Mouse (Mus musculus): ENCODE measurements around the gene Prkg1.

Prkg1 gene

DNA sequence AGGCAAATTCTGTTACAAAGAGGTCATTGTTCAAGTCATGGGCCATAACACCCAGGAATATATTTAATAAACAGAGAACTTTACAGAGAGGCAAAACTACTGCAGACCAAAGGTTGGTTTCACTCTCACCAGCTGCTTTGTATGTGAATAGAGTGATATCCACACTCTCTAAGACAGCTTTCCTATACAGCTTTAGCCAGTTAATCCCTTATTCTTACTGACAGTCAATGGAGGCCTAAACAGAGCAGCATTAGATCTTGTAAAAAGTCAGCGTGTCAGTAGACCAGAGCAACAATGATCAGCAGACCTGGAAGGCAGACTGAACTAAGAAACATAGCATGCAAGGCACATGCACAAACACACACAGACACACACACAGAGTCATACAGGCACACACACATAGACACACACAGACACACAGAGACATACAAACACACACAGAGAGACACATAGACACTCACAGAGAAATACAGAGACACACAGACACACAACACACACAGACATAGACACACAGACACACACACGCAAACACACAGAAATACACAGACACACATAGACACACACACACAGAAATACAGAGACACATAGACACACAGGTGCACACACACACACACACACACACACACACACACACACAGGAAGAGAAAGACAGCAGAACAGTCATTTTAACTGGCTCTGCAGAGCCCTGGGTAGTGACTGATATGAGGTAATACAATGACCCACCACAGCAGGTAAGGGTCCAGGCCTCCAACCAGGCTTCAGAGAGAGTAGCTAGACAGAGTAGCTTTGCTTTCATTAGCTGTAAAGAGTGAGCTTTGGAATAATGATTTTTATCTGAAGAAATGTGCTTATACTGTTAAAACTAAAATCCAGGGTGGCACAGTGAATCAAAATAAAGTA is 723.6 kb downstream of the Prkg1 start:
- DNase-seq (ENCODE audit: low read depth, low spot score) = no peak

DNA sequence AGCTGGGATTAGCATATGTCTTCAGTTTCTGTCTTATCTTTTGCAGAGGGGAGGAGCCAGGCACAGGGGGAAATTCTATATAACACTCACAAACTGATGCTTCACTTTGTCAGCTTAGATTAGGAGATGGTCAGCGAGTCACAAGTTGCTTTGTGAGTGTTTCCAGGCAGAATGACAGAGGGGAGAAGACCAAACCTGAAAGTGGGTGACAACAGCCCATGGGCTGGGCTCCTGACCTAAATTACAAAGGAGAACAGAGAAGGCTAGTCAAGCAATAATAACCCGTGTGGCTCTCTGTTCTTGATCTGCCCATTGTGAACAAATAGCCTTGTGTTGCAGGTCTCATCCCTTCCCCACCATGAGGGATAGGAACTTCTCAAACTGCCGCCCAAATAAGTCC is 725.9 kb downstream of the Prkg1 start:
- no peak for DNase-seq (ENCODE audit: low read depth, low spot score)

DNA sequence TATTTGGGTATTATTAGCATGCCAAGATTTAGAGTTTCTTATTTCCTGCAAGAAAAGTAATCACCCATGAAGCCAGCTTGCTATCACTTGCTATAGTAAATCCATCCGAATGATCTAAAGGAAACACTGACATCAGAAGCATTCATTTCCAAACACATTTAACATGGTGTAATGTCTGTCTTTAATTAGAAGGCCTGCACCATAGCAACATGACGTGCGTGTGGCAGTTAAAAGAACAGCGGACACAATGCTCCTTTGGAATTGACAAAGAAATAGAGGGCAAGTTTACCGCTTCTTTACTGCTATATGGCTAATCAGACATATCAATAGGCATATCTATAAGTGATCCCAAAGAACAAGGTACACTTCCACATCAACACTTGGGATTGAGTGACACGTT is 733.2 kb downstream of the Prkg1 start:
- DNase-seq (ENCODE audit: low read depth, low spot score) = no peak

DNA sequence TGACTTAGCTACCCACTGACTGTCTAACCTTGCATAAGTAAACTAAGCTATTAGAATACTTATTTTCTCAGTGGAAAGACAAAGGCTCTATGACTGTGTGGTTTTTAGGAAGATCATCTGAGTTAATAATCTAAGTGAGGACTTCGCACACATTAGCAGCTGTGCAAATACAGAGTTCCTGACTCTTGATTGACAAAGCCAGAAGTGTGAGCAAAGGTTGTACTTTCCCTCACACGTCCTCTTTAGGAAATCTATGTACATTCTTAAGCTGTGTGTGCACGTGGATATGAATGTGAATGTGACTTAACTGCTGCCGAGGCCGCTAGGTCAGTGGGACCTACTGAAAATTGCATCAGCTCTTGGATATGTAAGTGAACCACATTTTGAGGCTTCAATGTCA is 738.0 kb downstream of the Prkg1 start:
- DNase-seq (ENCODE audit: low read depth, low spot score) = no peak

DNA sequence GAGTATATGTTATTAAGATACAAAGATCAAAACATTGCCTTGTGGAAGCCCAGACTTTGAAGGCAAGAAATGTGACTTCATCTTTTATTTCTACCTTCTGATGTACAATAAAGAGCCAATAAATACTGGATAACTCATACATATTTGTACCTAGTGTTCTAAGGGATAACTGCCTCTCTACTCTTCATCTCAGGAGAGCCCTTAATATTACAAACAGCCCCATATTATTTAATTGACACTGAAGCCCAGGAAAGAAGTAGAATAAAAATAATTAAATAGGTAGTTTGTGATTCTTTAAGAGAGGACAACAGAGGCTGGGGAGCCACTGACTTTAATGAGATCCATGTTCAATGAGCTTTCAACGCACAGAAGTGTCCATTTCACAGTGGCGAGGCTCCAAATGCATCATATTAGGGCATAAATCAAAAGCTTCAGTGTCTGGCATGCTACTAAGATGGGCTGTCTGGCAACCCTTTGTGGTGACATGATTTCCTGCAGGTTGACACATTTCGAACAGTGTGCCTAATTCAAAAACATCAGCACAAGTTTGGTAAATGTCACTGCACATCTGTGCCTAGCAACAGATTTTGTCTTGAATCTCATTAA is 753.2 kb downstream of the Prkg1 start:
- DNase-seq (ENCODE audit: low read depth, low spot score) = no peak

DNA sequence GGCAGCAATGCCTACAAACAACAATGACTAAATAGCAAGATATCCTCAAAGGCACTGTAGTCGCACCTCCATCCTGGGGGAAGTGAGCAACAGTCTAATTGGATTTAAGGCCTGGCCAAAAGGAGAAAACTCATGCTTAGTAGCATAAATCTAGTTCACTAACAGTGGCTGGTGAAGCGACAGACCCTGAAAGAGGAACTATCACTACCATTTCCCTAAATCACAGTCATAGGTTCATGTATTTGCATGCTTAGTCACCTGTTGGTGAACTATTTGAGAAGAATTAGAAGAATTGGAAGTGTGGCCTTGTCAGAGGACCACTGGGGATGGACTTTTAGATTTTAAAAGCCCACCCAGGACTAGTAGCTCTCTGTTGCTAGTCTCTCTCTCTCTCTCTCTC is 766.3 kb downstream of the Prkg1 start:
- DNase-seq (ENCODE audit: low read depth, low spot score) = no peak

DNA sequence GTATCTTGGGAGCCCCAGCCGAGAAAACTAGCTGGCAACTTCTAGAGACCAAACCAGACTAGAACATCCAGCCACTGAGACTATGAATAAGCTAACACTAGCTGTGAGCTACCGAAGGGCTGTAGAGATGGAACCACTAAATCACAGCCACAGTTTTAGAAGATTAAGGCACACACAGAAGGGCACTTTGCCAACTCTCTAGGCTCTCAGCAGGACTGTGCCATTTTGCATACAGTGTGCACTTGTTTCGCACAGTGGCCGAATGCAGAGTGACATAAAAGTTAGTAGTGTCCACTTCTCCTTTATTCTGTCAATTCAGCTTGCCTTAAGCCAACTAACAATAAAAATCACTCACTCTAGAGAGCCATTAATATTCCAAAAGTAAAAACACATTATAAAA is 774.4 kb downstream of the Prkg1 start:
- DNase-seq (ENCODE audit: low read depth, low spot score) = no peak

DNA sequence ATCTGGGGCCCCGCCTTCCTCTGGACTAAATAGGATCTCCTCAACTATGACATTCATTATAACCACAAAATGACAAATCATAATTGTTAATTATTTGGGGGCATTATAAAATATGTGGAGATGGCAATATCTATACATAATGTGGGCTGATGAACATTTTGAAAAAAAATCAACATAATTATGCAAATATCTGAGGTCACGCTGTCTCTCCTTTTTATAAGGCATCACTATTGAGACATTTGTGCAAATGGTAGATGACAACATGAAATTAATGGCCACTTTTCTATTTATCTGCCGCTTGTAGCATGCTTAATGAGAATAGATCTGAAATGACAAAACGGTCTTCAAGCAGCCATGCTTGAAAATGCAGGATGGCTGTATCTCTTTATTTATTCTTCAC is 782.4 kb downstream of the Prkg1 start:
- no peak for DNase-seq (ENCODE audit: low read depth, low spot score)

DNA sequence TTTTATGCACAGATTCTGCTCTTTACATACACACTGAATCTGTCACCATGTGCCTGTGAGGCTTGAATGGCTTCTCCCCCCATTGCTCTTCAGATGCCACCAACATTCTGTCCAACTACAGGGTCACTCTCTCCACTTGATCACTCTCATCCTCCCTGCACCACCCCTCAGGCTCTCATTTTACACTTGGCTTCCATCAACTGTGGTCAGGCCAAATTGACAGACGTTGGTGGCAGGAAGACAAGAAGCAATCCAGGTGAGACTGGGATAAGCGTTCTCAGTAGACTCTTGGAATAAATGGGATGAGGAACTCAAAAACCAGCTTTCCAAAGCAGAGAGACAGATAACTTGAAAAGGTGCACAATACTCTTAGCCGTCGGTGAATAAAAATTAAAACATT is 786.7 kb downstream of the Prkg1 start:
- no peak for DNase-seq (ENCODE audit: low read depth, low spot score)

DNA sequence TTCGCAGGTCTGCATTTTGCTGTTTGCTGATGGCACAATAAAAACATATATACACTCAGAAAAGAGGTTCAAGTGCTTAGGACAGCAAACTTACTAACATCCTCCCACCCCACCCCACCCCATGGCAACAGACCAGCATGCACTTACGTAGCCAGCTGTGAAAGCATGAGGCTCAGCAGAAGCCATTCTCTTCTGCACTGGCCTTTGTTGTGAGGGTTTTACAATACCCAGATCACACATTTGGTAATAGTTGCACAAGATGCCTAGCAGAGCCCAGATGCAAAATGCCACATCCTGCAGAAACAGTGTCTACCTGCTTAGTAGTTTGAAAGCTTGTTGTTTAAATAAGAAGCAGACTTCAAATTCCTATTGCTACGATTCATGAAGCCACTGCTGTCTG is 814.2 kb downstream of the Prkg1 start:
- no peak for DNase-seq (ENCODE audit: low read depth, low spot score)

DNA sequence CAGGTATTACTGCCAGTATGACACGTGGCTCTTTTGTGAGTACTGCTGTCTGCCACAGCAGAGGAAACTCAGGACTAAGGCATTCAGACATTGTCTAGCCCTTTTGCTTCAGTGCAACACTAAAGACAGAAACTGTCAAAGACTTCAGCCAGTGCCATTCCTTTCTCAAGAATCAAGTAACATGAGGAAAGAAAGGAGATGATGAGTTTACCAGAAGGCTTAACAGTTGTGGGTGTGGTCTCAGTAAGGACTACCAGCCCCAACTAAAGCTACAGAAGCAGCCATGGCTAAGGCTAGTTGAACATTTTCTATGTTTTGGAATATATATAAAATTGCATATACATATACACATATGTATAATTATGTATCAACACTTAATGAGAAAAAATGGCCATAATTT is 816.6 kb downstream of the Prkg1 start:
- no peak for DNase-seq (ENCODE audit: low read depth, low spot score)

DNA sequence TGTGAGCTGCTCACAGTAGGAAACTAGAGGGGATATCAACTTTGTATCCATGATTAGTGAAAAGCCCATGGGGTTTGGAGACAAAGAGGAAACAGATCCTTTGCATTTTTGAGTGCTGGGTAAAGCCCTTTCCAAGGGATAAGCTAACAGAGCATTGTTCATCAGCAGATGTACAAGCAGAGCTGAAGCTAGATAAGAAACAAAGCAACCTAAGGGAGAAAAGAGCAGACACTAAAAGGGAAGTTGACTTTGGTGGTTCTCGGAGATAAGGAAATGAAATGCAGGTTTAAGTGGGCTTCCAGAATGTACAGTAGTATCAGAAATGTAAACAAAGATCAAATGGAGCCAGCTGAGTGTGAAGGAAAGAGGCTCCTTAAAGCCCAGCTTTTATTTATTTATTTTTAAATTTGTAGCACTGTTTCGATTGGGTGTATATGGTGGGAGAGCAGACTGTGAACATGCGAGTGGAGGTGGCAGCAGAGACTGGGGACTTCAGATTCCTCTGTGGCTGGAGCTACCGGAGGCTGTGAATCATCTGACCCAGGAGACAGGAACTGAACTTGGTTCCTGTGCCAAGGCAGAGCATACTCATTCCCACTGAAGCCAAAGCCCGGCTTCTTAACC is 822.4 kb downstream of the Prkg1 start:
- no peak for DNase-seq (ENCODE audit: low read depth, low spot score)

DNA sequence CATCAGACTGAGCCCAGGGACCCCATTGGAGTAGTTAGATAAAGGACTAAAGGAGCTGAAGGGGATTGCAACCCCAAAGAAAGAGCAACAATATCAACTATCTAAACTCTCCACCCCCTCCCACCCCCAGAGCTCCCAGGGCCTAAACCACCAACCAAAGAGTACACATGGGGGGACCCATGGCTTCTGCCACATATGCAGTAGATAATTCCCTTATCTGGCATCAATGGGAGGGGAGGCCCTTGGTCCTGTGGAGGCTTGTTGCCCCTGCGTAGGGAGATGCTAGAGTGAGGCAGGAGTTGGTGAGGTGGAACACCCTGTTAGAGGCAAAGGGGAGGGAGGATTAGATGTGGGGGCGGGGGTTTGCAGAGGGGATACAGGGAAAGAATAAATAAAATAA is 826.8 kb downstream of the Prkg1 start:
- no peak for DNase-seq (ENCODE audit: low read depth, low spot score)

DNA sequence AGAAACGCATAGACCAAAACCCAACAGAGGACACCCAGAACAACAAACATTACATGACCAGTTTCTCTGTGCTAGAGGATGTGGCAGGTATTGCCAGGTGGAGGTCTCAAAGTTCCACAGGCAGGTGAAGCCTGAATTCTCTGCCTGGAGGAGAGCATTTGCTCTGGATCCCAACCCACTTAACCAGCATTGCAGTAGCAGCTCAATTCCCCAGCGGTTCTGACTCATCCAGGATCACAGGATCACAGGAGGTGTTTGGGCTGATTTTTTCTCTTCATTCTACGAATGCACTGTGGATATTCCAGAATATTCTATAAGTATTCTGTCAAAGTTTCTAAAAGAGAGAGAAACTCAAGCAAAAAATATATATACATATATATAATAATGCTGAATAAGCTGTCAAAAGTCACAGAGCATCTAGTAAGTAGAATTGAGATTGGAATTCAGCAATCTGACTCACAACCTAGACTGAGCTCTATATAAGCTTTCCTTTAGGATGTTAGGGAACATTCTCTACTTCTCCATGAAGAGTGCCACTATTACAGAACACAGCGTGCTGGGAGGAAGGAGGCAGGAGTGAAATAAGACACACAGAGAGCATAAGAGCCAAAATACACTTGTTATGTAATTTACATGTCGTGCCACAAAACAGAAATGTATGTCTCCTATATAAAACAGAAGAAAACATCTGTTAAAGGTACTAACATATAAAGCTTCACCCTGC is 833.2 kb downstream of the Prkg1 start:
- no peak for DNase-seq (ENCODE audit: low read depth, low spot score)

DNA sequence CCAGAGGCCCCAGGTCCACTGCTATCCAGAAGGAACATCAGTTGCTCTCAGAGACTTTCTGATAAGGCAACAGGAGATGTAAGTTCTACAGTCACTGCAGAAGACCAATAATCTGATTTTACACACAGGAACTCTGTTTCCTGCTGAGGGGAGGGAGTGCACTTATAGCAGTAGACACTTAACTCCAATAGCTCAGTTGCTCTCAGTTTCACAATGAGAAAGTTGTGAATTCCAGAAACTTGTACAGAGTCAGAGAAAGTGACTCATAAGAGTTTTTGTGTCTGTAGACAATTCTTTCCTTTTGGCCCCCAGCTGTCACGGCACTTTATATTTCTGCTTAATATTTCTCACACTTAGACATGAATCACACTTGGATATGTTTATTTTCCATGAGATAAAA is 840.8 kb downstream of the Prkg1 start:
- no peak for DNase-seq (ENCODE audit: low read depth, low spot score)

DNA sequence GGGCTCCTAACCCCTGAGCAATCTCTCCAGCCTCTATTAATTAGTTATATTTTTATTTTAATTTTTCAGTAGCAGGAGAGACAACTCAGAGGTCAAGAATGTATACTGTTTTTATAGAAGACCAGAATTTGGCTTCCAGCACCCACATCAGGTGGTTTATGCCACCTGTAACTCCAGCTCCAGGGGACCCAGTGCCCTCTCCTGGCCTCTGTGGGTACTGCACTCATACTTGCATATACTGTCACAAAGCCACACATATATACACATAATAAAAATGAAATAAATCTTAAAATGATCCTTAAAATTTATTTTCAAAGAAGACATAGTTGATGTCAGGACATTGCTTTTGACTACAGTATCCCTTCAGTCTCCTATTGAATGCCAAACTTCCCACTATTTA is 862.5 kb downstream of the Prkg1 start:
- peak; percentile 49 for DNase-seq (ENCODE audit: low read depth, low spot score)

DNA sequence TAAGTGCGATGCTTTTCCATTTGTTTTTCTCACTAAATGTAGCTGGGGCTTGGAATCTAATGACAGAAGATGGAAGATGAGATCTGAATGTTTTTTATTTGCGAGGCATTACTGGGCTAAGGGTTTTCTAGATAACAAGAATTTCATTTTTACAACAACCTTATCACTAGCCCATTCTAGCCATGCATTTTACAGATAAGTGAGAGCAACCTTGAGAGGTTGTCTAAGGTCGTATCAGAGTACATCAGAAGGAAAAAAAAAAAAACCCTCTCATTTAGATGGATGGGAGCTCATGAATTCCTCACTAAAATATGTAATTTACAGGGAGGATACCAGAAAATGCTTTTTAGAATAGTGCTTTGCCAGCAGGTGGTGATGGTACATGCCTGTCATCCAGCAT is 863.8 kb downstream of the Prkg1 start:
- no peak for DNase-seq (ENCODE audit: low read depth, low spot score)

DNA sequence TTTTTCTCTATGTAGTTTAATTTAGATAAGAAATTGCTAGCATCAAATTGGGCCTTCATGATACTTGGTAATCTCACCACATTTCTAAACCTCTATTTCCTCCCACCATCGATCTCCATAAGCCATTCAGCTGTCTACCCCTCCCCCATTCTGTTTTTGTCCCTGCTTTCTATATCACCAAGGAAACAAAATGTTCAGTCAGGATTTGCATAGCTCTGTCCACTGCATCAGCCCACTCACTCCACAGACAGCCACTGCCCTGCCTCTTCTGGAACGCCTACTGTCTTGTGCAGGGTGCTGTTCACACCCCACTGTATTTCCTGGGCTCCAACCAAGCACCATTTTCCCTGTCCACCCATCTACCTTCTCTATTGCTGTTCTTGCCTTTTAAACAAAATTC is 874.5 kb downstream of the Prkg1 start:
- no peak for DNase-seq (ENCODE audit: low read depth, low spot score)

DNA sequence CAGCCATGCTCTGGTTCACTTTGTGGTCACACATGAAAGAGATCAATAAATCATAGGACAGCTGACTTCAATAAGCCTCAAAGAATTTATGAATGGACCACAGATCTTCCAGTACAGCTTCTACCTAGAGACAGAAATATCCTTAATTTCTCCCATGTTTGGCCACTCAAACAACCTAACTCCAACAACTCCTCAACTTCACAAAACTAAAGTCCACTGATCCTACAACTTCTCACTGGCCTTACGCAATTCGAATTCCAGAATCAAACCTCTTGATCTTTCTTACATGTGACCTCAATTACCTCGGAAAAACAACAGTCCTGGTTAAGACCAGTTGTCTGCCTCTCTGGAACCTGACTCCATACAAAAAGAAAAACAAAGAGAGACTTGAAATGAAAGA is 875.0 kb downstream of the Prkg1 start:
- DNase-seq (ENCODE audit: low read depth, low spot score) = no peak

DNA sequence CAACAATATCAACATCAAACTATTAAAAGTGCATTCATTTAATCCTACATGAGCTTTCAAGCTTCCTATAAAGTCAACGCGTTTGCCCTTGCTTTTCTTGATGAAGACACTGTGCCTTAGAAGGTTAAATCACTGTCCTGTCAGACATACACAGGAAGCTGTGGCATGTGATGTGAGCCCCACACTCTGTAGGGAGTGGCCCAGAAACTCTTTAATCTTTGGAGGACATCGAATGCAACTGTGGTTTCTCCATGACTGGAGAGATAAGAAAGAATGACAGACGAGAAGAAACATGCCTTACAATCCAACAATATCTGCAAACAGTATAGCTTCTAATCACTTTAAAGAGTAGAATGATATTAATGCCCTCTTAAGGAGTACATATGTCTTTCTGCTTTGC is 903.4 kb downstream of the Prkg1 start:
- DNase-seq (ENCODE audit: low read depth, low spot score) = no peak

DNA sequence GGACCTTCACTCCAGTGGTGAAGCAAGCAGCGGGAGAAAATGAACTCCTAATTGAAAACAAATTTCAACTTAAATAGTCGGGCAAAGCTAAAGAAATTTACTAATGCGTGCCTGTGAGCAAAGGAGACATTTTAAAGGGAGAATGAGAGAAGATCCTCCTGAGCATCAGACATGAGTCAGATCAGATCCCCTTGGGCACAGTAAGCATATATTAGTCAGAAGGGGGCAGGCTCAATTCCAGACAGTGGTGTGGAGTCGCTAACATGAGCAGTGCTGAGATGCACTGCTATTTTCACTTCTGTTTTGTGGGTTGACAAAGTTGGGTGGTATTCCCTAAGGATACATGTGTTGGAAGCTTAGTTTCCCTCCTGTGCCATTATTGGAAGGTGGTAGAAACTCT is 913.8 kb downstream of the Prkg1 start:
- no peak for DNase-seq (ENCODE audit: low read depth, low spot score)

DNA sequence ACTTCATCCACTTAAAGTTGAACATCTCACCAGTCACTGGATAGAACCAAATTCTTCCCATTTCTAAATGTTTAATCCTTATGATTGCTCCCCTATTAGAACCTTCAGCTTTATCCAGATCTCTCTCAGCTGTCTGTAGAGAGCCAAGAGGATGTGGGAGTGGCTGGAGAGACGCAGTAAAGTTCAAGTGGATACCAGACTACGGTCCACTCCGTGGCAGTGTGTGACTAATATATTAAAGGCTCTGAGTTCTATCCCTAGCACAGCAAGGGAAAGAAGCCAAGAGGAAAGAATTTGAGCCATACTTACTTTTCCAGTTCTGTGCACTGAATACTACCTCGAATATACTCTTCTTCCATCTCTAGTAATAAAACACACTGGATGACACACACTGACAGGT is 919.9 kb downstream of the Prkg1 start:
- DNase-seq (ENCODE audit: low read depth, low spot score) = no peak
